In the genomic region with DNA sequence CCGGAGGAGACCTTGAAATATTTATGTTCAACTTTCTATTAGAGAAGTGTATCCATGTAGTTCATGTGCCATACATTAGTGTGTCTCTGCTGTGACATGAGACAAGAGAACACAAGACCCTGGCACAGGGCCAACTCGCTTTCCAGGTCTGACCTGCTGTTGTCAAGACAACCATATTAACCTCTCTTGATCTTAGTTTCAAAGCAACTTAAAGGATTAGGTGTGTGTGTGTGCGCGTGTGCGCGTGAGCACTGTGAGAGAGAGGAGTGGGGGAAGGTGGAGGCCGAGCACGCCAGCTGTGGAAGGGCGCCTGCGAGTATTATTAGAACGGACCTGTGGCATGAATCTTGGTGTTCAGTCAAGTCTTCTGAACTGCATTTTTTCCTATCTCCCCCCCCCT, we compare ENCODE assay signal across 12 mouse cellular contexts. TPM values are rescaled to one million over a fixed set of nuclear protein-coding genes. Genes with fewer than 3 reads are reported as not detected.
A peak's percentile ranks its signal among the peaks of the same experiment; 100 is the strongest.
DNase-seq lines count a peak whose midpoint lies in the region; ATAC-seq and TF ChIP-seq lines count a peak whose summit lies in the region.
"Had no signal": no experiment of that assay in that cellular context is flagged by ENCODE, and none has a peak within 500 bp of the region (broad histone marks: within the 10 kb centered on the region; RNA-seq: fewer than 3 reads in every experiment).

No protein-coding gene starts in this region.

- H3K4me3 ChIP-seq in hindbrain, embryonic 12.5 days = no peak overlapping the region
- no peak overlapping the region for H3K4me3 ChIP-seq in hindbrain, embryonic 16.5 days (ENCODE audit: low read length)
- no peak overlapping the region for H3K4me3 ChIP-seq in limb, embryonic 14.5 days (replicated peaks; ENCODE audit: low read length)
- H3K4me3 ChIP-seq: embryonic facial prominence, embryonic 13.5 days; layer of hippocampus, adult 2 months; liver, embryonic 15.5 days had no signal

- no peak for TF ChIP-seq POLR2A in limb, embryonic 14.5 days (IDR thresholded peaks at IDR 0.05; ENCODE audit: borderline replicate concordance, extremely low read depth, insufficient read depth, insufficient read length)

- H3K36me3 ChIP-seq in hindbrain, embryonic 12.5 days = peaks cover 31% of the 10 kb centered on the region
- H3K36me3 ChIP-seq in hindbrain, embryonic 16.5 days (ENCODE audit: control insufficient read depth, insufficient read depth, low read length) = peaks cover 6% of the 10 kb centered on the region
- peaks cover 38% of the 10 kb centered on the region for H3K36me3 ChIP-seq in limb, embryonic 14.5 days (ENCODE audit: control insufficient read depth, insufficient read depth, low read length)

- DNase-seq in CD4-positive, CD25-positive, alpha-beta regulatory T cell, adult 2 months (ENCODE audit: low read depth, low spot score) = peak; percentile 21
- peak; percentile 45 to 52 for DNase-seq in right cerebral cortex, postnatal 10 days (ENCODE audit: low spot score in 2 of 2)
- no peak for DNase-seq in right cerebral cortex, postnatal 25 days
- no peak for DNase-seq in limb, embryonic 14.5 days (ENCODE audit: low spot score)
- DNase-seq in neural tube, embryonic 10.5 days (ENCODE audit: extremely low spot score, low spot score) = no peak

- no peak overlapping the region for H3K27ac ChIP-seq in hindbrain, embryonic 12.5 days
- H3K27ac ChIP-seq in hindbrain, embryonic 16.5 days (ENCODE audit: low read depth, low read length) = no peak overlapping the region
- H3K27ac ChIP-seq in limb, embryonic 14.5 days (replicated peaks; ENCODE audit: low read depth, low read length) = no peak overlapping the region
- H3K27ac ChIP-seq: layer of hippocampus, adult 2 months; liver, embryonic 15.5 days had no signal

- ATAC-seq in CD4-positive, CD25-positive, alpha-beta regulatory T cell, adult 4 months = no peak
- peak; percentile 52; the same call in 1 of the 2 replicates for ATAC-seq in hindbrain, embryonic 12.5 days (ENCODE audit: low FRiP score)
- no peak for ATAC-seq in hindbrain, embryonic 16.5 days
- 0 out of 2 replicates have a peak, but pooled peaks have one; percentile 31 for ATAC-seq in limb, embryonic 14.5 days (ENCODE audit: low FRiP score, low read depth)
- ATAC-seq: Patski had no signal

- no peak overlapping the region for H3K9ac ChIP-seq in hindbrain, embryonic 12.5 days
- no peak overlapping the region for H3K9ac ChIP-seq in hindbrain, embryonic 16.5 days (ENCODE audit: low read depth, low read length)
- H3K9ac ChIP-seq in limb, embryonic 14.5 days (ENCODE audit: low read depth, low read length, severe bottlenecking) = no peak overlapping the region
- H3K9ac ChIP-seq: embryonic facial prominence, embryonic 13.5 days; liver, embryonic 15.5 days had no signal

- no peak overlapping the region for H3K4me2 ChIP-seq in hindbrain, embryonic 12.5 days (replicated peaks)
- H3K4me2 ChIP-seq in hindbrain, embryonic 16.5 days (ENCODE audit: low read length) = no peak overlapping the region
- no peak overlapping the region for H3K4me2 ChIP-seq in limb, embryonic 14.5 days (replicated peaks; ENCODE audit: low read depth, low read length, severe bottlenecking)
- H3K4me2 ChIP-seq: embryonic facial prominence, embryonic 13.5 days; liver, embryonic 15.5 days had no signal

- peaks cover 4% of the 10 kb centered on the region; the same call in 1 of the 2 replicates for H3K9me3 ChIP-seq in hindbrain, embryonic 12.5 days (replicated peaks)
- H3K9me3 ChIP-seq in hindbrain, embryonic 16.5 days (ENCODE audit: control insufficient read depth, low read length) = 0 out of 2 replicates have a peak, but pooled peaks cover under 1% of the 10 kb centered on the region
- peaks cover 4% of the 10 kb centered on the region for H3K9me3 ChIP-seq in limb, embryonic 14.5 days (ENCODE audit: control insufficient read depth, low read length)
- H3K9me3 ChIP-seq: liver, embryonic 15.5 days had no signal

- no peaks in the 10 kb centered on the region for H3K27me3 ChIP-seq in hindbrain, embryonic 12.5 days
- H3K27me3 ChIP-seq in hindbrain, embryonic 16.5 days (replicated peaks; ENCODE audit: control insufficient read depth, insufficient read depth, low read length) = no peaks in the 10 kb centered on the region
- no peaks in the 10 kb centered on the region for H3K27me3 ChIP-seq in limb, embryonic 14.5 days (ENCODE audit: control insufficient read depth, insufficient read depth, low read length)
- H3K27me3 ChIP-seq: embryonic facial prominence, embryonic 13.5 days; liver, embryonic 15.5 days; Patski had no signal

- peaks cover 15% of the 10 kb centered on the region for H3K4me1 ChIP-seq in hindbrain, embryonic 12.5 days
- no peaks in the 10 kb centered on the region; the same call in 1 of the 2 replicates for H3K4me1 ChIP-seq in hindbrain, embryonic 16.5 days (ENCODE audit: control insufficient read depth, insufficient read depth, low read depth, low read length)
- H3K4me1 ChIP-seq in limb, embryonic 14.5 days (ENCODE audit: control insufficient read depth, insufficient read depth, low read length) = peaks cover 5% of the 10 kb centered on the region; the same call in 1 of the 2 replicates

- WGBS in hindbrain, embryonic 12.5 days = 93% methylated on average over 11 of the region's 11 CpGs
- whole genome bisulfite sequencing in hindbrain, embryonic 16.5 days = 89% methylated on average over 11 of the region's 11 CpGs
- 80% methylated on average over 11 of the region's 11 CpGs for WGBS in limb, embryonic 14.5 days

RNA-seq across cellular contexts. Expression of gene Arid2, which starts 15.0 kb away (rescaled TPM):
- polyA plus RNA-seq in CD4-positive, CD25-positive, alpha-beta regulatory T cell, adult 4 months (2017; shearing (Covaris generic)) = 10 to 100 TPM; 17.9 to 21.0 TPM
- polyA plus RNA-seq in hindbrain, embryonic 12.5 days (2016; fragmentation: Nextera tagmentation; extraction: Ambion mirVana) = 34.4 and 37.3 TPM in 2 replicates
- 15.0 and 17.5 TPM in 2 replicates for polyA plus RNA-seq in hindbrain, embryonic 16.5 days (2015; fragmentation: Nextera tagmentation; extraction: Ambion mirVana)
- 30.9 and 35.9 TPM in 2 replicates for polyA plus RNA-seq in limb, embryonic 14.5 days (2012; rRNA removed)
- polyA plus RNA-seq in limb, embryonic 14.5 days (2014; fragmentation: Nextera tagmentation; extraction: Ambion mirVana) = 28.7 and 32.7 TPM in 2 replicates

Comparison
In these comparisons a context has a peak if more than half of its experiments do, and no peak if none do; other contexts are left out.
1. DNase-seq: peak in CD4-positive, CD25-positive, alpha-beta regulatory T cell, adult 2 months (single experiment) and right cerebral cortex, postnatal 10 days (2 of 2); none in right cerebral cortex, postnatal 25 days (single experiment), limb, embryonic 14.5 days (single experiment) and neural tube, embryonic 10.5 days (single experiment).
2. ATAC-seq: peak in hindbrain, embryonic 12.5 days (single experiment) and limb, embryonic 14.5 days (single experiment); none in CD4-positive, CD25-positive, alpha-beta regulatory T cell, adult 4 months (single experiment) and hindbrain, embryonic 16.5 days (single experiment).